Mouse (Mus musculus): ENCODE measurements around the gene Mgll.

- TF ChIP-seq CTCF (conservative IDR thresholded peaks at IDR 0.05; ENCODE audit: low read length) (no peak), NANOG (IDR thresholded peaks at IDR 0.05; ENCODE audit: borderline replicate concordance, low read length) (no peak), POU5F1 (IDR thresholded peaks at IDR 0.05; ENCODE audit: borderline replicate concordance, low read length) (no peak)
Observed at GRCm38 (mm10) chr6:88721059-88721458, 3.2 kb upstream of the Mgll start.
